Mouse (Mus musculus) stomach, embryonic 14.5 days (tissue): ENCODE data around the gene Slc2a1. TPM values are rescaled to one million over a fixed set of nuclear protein-coding genes. Genes with fewer than 3 reads are reported as not detected.

Source experiments
- ATAC-seq: fragments of 200-750 bp; cut with Nextera tagmentation; 2 replicates; pipeline ENCODE4 v1.8.0; 2017; ENCODE audit warnings: low read depth, moderate TSS enrichment; ENCODE audit not compliant: insufficient number of reproducible peaks, insufficient read depth, low FRiP score
- H3K27ac ChIP-seq: fragments of 300-500 bp; sonication (generic); 2 replicates; pipeline ENCODE4 v1.5.1; 2014; ENCODE audit warnings: mild to moderate bottlenecking, low read length, moderate library complexity, mixed read lengths
- H3K27me3 ChIP-seq: fragments of 300-500 bp; sonication (generic); 2 replicates; pipeline ENCODE4 v1.6.1; 2014; ENCODE audit warnings: low read length, control low read depth, mixed read lengths; ENCODE audit not compliant: control insufficient read depth, insufficient read depth
- H3K36me3 ChIP-seq: fragments of 300-500 bp; sonication (generic); 2 replicates; pipeline ENCODE4 v1.6.1; 2014; ENCODE audit warnings: mild to moderate bottlenecking, control low read depth, low read length, moderate library complexity, mixed read lengths; ENCODE audit not compliant: control insufficient read depth, insufficient read depth
- H3K4me1 ChIP-seq: fragments of 300-500 bp; sonication (generic); 2 replicates; pipeline ENCODE4 v1.6.1; 2014; ENCODE audit warnings: low read length, control low read depth, mixed read lengths; ENCODE audit not compliant: control insufficient read depth, insufficient read depth
- H3K4me2 ChIP-seq: fragments of 300-500 bp; sonication (generic); replicated peaks from 2 replicates; pipeline ENCODE4 v1.6.1; 2014; ENCODE audit warnings: low read depth, low read length, control low read depth
- H3K4me3 ChIP-seq: fragments of 300-500 bp; sonication (generic); 2 replicates; pipeline ENCODE4 v1.5.1; 2014; ENCODE audit warnings: low read depth, low read length, control low read depth
- H3K9ac ChIP-seq: fragments of 300-500 bp; sonication (generic); replicated peaks from 2 replicates; pipeline ENCODE4 v1.6.1; 2014; ENCODE audit warnings: low read depth, mild to moderate bottlenecking, control low read depth, low read length, moderate library complexity, mixed read lengths
- H3K9me3 ChIP-seq: fragments of 300-500 bp; sonication (generic); 2 replicates; pipeline ENCODE4 v1.6.1; 2016; ENCODE audit warnings: low read depth, low read length, control low read depth; ENCODE audit not compliant: control insufficient read depth
- WGBS: fragments of 180-500 bp; shearing (Covaris S2); extraction: QIAGEN DNeasy Blood & Tissue Kit; methylation state at CpG from one replicate; pipeline ENCODE4 v1.1.7; 2014; 5-methylcytosine and 5-hydroxymethylcytosine counted together
- polyA plus RNA-seq: library from polyadenylated mRNA; unstranded; fragments of >200 nt; fragmentation: Nextera tagmentation; extraction: Ambion mirVana; gene quantifications from 2 replicates; pipeline ENCODE4 v1.2.1, GENCODE M21; 2014

The Slc2a1 gene
- polyA plus RNA-seq, 1 experiment from 2014 or later, result 120 TPM

GRCm38 (mm10) chr4:119072363-119072940 is 36.1 kb upstream of the Slc2a1 start:
- H3K4me3 ChIP-seq, result peak overlapping the region; percentile 16; the same call in 1 of the 2 replicates
- 30% methylated on average over 19 of the region's 19 CpGs for WGBS
- 0 out of 2 replicates have a peak, but pooled peaks have one; percentile 1 for ATAC-seq
- peak overlapping the region; percentile 40 for H3K4me2 ChIP-seq
- no peaks in the 10 kb centered on the region for H3K36me3 ChIP-seq
- H3K9me3 ChIP-seq, result no peaks in the 10 kb centered on the region
- no peak overlapping the region for H3K9ac ChIP-seq
- H3K27me3 ChIP-seq, result peaks cover 5% of the 10 kb centered on the region; the same call in 1 of the 2 replicates
- peaks cover 18% of the 10 kb centered on the region for H3K4me1 ChIP-seq
- peak overlapping the region; percentile 88 for H3K27ac ChIP-seq

- Histone ChIP-seq H3K9ac (no peak overlapping the region), H3K36me3 (no peaks in the 10 kb centered on the region), H3K27ac (peak overlapping the region; percentile 88), H3K4me2 (peak overlapping the region; percentile 40), H3K9me3 (no peaks in the 10 kb centered on the region), H3K4me3 (peak overlapping the region; percentile 16; the same call in 1 of the 2 replicates), H3K4me1 (peaks cover 18% of the 10 kb centered on the region), H3K27me3 (peaks cover 5% of the 10 kb centered on the region; the same call in 1 of the 2 replicates)
- ATAC-seq, result peak; percentile 91
- 11% methylated on average over 28 of the region's 28 CpGs for WGBS
Measured at GRCm38 (mm10) chr4:119072941-119073451, 35.5 kb upstream of the Slc2a1 start.

GRCm38 (mm10) chr4:119073626-119074025 is 34.9 kb upstream of the Slc2a1 start:
- Histone ChIP-seq H3K9me3 (no peaks in the 10 kb centered on the region), H3K4me3 (no peak overlapping the region), H3K36me3 (no peaks in the 10 kb centered on the region), H3K4me1 (peaks cover 18% of the 10 kb centered on the region), H3K9ac (no peak overlapping the region), H3K27me3 (peaks cover 5% of the 10 kb centered on the region; the same call in 1 of the 2 replicates), H3K27ac (peak overlapping the region; percentile 88; the same call in 1 of the 2 replicates), H3K4me2 (no peak overlapping the region)
- 52% methylated on average over 2 of the region's 2 CpGs for WGBS
- no peak for ATAC-seq

- H3K27ac ChIP-seq, result no peak overlapping the region
- H3K9me3 ChIP-seq, result no peaks in the 10 kb centered on the region
- H3K36me3 ChIP-seq, result no peaks in the 10 kb centered on the region
- H3K9ac ChIP-seq, result no peak overlapping the region
- peaks cover 5% of the 10 kb centered on the region; the same call in 1 of the 2 replicates for H3K27me3 ChIP-seq
- H3K4me3 ChIP-seq, result no peak overlapping the region
- no peak for ATAC-seq
- H3K4me2 ChIP-seq, result no peak overlapping the region
- peaks cover 18% of the 10 kb centered on the region for H3K4me1 ChIP-seq
- WGBS, result 39% methylated on average over 6 of the region's 6 CpGs
Measured at GRCm38 (mm10) chr4:119074596-119074995, 33.9 kb upstream of the Slc2a1 start.

- no peaks in the 10 kb centered on the region for H3K36me3 ChIP-seq
- H3K27ac ChIP-seq, result no peak overlapping the region
- WGBS, result 54% methylated on average over 7 of the region's 7 CpGs
- ATAC-seq, result no peak
- H3K9me3 ChIP-seq, result no peaks in the 10 kb centered on the region
- no peak overlapping the region for H3K4me3 ChIP-seq
- H3K4me2 ChIP-seq, result no peak overlapping the region
- peaks cover 5% of the 10 kb centered on the region; the same call in 1 of the 2 replicates for H3K27me3 ChIP-seq
- peaks cover 18% of the 10 kb centered on the region for H3K4me1 ChIP-seq
- no peak overlapping the region for H3K9ac ChIP-seq
Measured at GRCm38 (mm10) chr4:119075273-119075672, 33.2 kb upstream of the Slc2a1 start.

- Histone ChIP-seq H3K9ac (no peak overlapping the region), H3K27me3 (peaks cover 5% of the 10 kb centered on the region; the same call in 1 of the 2 replicates), H3K4me3 (no peak overlapping the region), H3K4me1 (peaks cover 14% of the 10 kb centered on the region; the same call in 1 of the 2 replicates), H3K27ac (no peak overlapping the region), H3K36me3 (no peaks in the 10 kb centered on the region), H3K4me2 (no peak overlapping the region), H3K9me3 (no peaks in the 10 kb centered on the region)
- ATAC-seq, result no peak
- WGBS, result 71% methylated on average over 11 of the region's 11 CpGs
Measured at GRCm38 (mm10) chr4:119076336-119076735, 32.2 kb upstream of the Slc2a1 start.

- WGBS, result 54% methylated on average over 13 of the region's 13 CpGs
- peaks cover 7% of the 10 kb centered on the region; the same call in 1 of the 2 replicates for H3K4me1 ChIP-seq
- ATAC-seq, result no peak; the same call in 1 of the 2 replicates
- no peaks in the 10 kb centered on the region for H3K9me3 ChIP-seq
- no peak overlapping the region for H3K4me2 ChIP-seq
- no peak overlapping the region for H3K4me3 ChIP-seq
- H3K27ac ChIP-seq, result no peak overlapping the region
- no peak overlapping the region for H3K9ac ChIP-seq
- peaks cover 2% of the 10 kb centered on the region; the same call in 1 of the 2 replicates for H3K27me3 ChIP-seq
- no peaks in the 10 kb centered on the region for H3K36me3 ChIP-seq
Measured at GRCm38 (mm10) chr4:119077084-119077682, 31.3 kb upstream of the Slc2a1 start.

- H3K27ac ChIP-seq, result no peak overlapping the region
- no peaks in the 10 kb centered on the region for H3K27me3 ChIP-seq
- H3K9ac ChIP-seq, result no peak overlapping the region
- H3K4me3 ChIP-seq, result no peak overlapping the region
- 0 out of 2 replicates have a peak, but pooled peaks cover 4% of the 10 kb centered on the region for H3K4me1 ChIP-seq
- ATAC-seq, result no peak
- no peaks in the 10 kb centered on the region for H3K36me3 ChIP-seq
- WGBS, result 90% methylated on average over 6 of the region's 6 CpGs
- no peaks in the 10 kb centered on the region for H3K9me3 ChIP-seq
- H3K4me2 ChIP-seq, result no peak overlapping the region
Measured at GRCm38 (mm10) chr4:119079928-119080327, 28.6 kb upstream of the Slc2a1 start.
